Mouse (Mus musculus): ENCODE measurements at regions not wholly inside any gene's neighbourhood (a gene's known extent, or its start where the extent isn't known, plus 50 kb on each side); places are given as distances from the start of the nearest gene placed in this dataset.
A peak's percentile ranks its signal among the peaks of the same experiment; 100 is the strongest.

- peak; percentile 83 for DNase-seq (ENCODE audit: low read depth)
Observed at GRCm38 (mm10) chr12:79887225-79887886, 225.5 kb downstream of the Zfp36l1 start.

GRCm38 (mm10) chr12:79886494-79886893 is 226.3 kb downstream of the Zfp36l1 start:
- peak; percentile 44 for DNase-seq (ENCODE audit: low read depth)
- TF ChIP-seq CTCF (IDR thresholded peaks at IDR 0.05; ENCODE audit: borderline replicate concordance, extremely low read depth, insufficient read depth, insufficient read length) (no peak), POLR2A (IDR thresholded peaks at IDR 0.05; ENCODE audit: borderline replicate concordance, extremely low read depth, insufficient read depth, insufficient read length, poor library complexity, severe bottlenecking) (no peak)

More at GRCm38 (mm10) chr12:79887225-79887886, 225.5 kb downstream of the Zfp36l1 start:
- TF ChIP-seq CTCF (IDR thresholded peaks at IDR 0.05; ENCODE audit: borderline replicate concordance, extremely low read depth, insufficient read depth, insufficient read length) = no peak
- TF ChIP-seq POLR2A (IDR thresholded peaks at IDR 0.05; ENCODE audit: borderline replicate concordance, extremely low read depth, insufficient read depth, insufficient read length, poor library complexity, severe bottlenecking) = no peak

- no peak for DNase-seq (ENCODE audit: low read depth)
- no peak for TF ChIP-seq CTCF (IDR thresholded peaks at IDR 0.05; ENCODE audit: borderline replicate concordance, extremely low read depth, insufficient read depth, insufficient read length)
- TF ChIP-seq POLR2A (IDR thresholded peaks at IDR 0.05; ENCODE audit: borderline replicate concordance, extremely low read depth, insufficient read depth, insufficient read length, poor library complexity, severe bottlenecking) = no peak
Observed at GRCm38 (mm10) chr12:79885286-79885685, 227.5 kb downstream of the Zfp36l1 start.

- no peak for DNase-seq (ENCODE audit: low read depth)
- no peak for TF ChIP-seq CTCF (IDR thresholded peaks at IDR 0.05; ENCODE audit: borderline replicate concordance, extremely low read depth, insufficient read depth, insufficient read length)
- no peak for TF ChIP-seq POLR2A (IDR thresholded peaks at IDR 0.05; ENCODE audit: borderline replicate concordance, extremely low read depth, insufficient read depth, insufficient read length, poor library complexity, severe bottlenecking)
Observed at GRCm38 (mm10) chr12:79883651-79884050, 229.2 kb downstream of the Zfp36l1 start.

- TF ChIP-seq POLR2A (IDR thresholded peaks at IDR 0.05; ENCODE audit: borderline replicate concordance, extremely low read depth, insufficient read depth, insufficient read length, poor library complexity, severe bottlenecking) (no peak), CTCF (IDR thresholded peaks at IDR 0.05; ENCODE audit: borderline replicate concordance, extremely low read depth, insufficient read depth, insufficient read length) (no peak)
Observed at GRCm38 (mm10) chr12:79880751-79881261, 232.0 kb downstream of the Zfp36l1 start.

GRCm38 (mm10) chr12:79880346-79880745 is 232.5 kb downstream of the Zfp36l1 start:
- peak; percentile 68 for DNase-seq (ENCODE audit: low read depth)
- no peak for TF ChIP-seq POLR2A (IDR thresholded peaks at IDR 0.05; ENCODE audit: borderline replicate concordance, extremely low read depth, insufficient read depth, insufficient read length, poor library complexity, severe bottlenecking)
- TF ChIP-seq CTCF (IDR thresholded peaks at IDR 0.05; ENCODE audit: borderline replicate concordance, extremely low read depth, insufficient read depth, insufficient read length) = no peak

More at GRCm38 (mm10) chr12:79880751-79881261, 232.0 kb downstream of the Zfp36l1 start:
- DNase-seq (ENCODE audit: low read depth) = no peak

GRCm38 (mm10) chr12:79879918-79880273 is 232.9 kb downstream of the Zfp36l1 start:
- no peak for TF ChIP-seq CTCF (IDR thresholded peaks at IDR 0.05; ENCODE audit: borderline replicate concordance, extremely low read depth, insufficient read depth, insufficient read length)
- TF ChIP-seq POLR2A (IDR thresholded peaks at IDR 0.05; ENCODE audit: borderline replicate concordance, extremely low read depth, insufficient read depth, insufficient read length, poor library complexity, severe bottlenecking) = no peak
- DNase-seq (ENCODE audit: low read depth) = no peak

GRCm38 (mm10) chr12:79879093-79879917 is 233.5 kb downstream of the Zfp36l1 start:
- TF ChIP-seq POLR2A (IDR thresholded peaks at IDR 0.05; ENCODE audit: borderline replicate concordance, extremely low read depth, insufficient read depth, insufficient read length, poor library complexity, severe bottlenecking) = no peak
- no peak for TF ChIP-seq CTCF (IDR thresholded peaks at IDR 0.05; ENCODE audit: borderline replicate concordance, extremely low read depth, insufficient read depth, insufficient read length)
- DNase-seq (ENCODE audit: low read depth) = peak; percentile 94

GRCm38 (mm10) chr12:79878766-79879092 is 234.1 kb downstream of the Zfp36l1 start:
- DNase-seq (ENCODE audit: low read depth) = no peak
- TF ChIP-seq POLR2A (IDR thresholded peaks at IDR 0.05; ENCODE audit: borderline replicate concordance, extremely low read depth, insufficient read depth, insufficient read length, poor library complexity, severe bottlenecking) (no peak), CTCF (IDR thresholded peaks at IDR 0.05; ENCODE audit: borderline replicate concordance, extremely low read depth, insufficient read depth, insufficient read length) (no peak)

GRCm38 (mm10) chr12:79878163-79878562 is 234.7 kb downstream of the Zfp36l1 start:
- TF ChIP-seq CTCF (IDR thresholded peaks at IDR 0.05; ENCODE audit: borderline replicate concordance, extremely low read depth, insufficient read depth, insufficient read length) = no peak
- TF ChIP-seq POLR2A (IDR thresholded peaks at IDR 0.05; ENCODE audit: borderline replicate concordance, extremely low read depth, insufficient read depth, insufficient read length, poor library complexity, severe bottlenecking) = no peak
- no peak for DNase-seq (ENCODE audit: low read depth)

GRCm38 (mm10) chr12:79874333-79874732 is 238.5 kb downstream of the Zfp36l1 start:
- TF ChIP-seq CTCF (IDR thresholded peaks at IDR 0.05; ENCODE audit: borderline replicate concordance, extremely low read depth, insufficient read depth, insufficient read length) = no peak
- TF ChIP-seq POLR2A (IDR thresholded peaks at IDR 0.05; ENCODE audit: borderline replicate concordance, extremely low read depth, insufficient read depth, insufficient read length, poor library complexity, severe bottlenecking) = no peak
- DNase-seq (ENCODE audit: low read depth) = no peak
